Mouse (Mus musculus) liver, postnatal 0 days (tissue): Measurements from ENCODE around the gene Psma4. TPM values are rescaled to one million over a fixed set of nuclear protein-coding genes. Genes with fewer than 3 reads are reported as not detected.

Source experiments
- ATAC-seq: fragments of 200-750 bp; cut with Nextera tagmentation; 2 replicates; pipeline ENCODE4 v1.8.0; 2017; ENCODE audit warnings: mild to moderate bottlenecking, moderate library complexity
- DNase-seq: peaks from one replicate; pipeline ENCODE4 v3.0.0-alpha.2; 2016
- H3K27ac ChIP-seq: fragments of 300-500 bp; sonication (generic); 2 replicates; pipeline ENCODE4 v1.5.1; 2014; ENCODE audit warnings: antibody characterized with exemption, moderate library complexity, mild to moderate bottlenecking, low read depth
- H3K27me3 ChIP-seq: fragments of 300-500 bp; sonication (generic); 2 replicates; pipeline ENCODE4 v1.6.1; 2014; ENCODE audit warnings: low read length, control low read depth, mixed read lengths; ENCODE audit not compliant: insufficient read depth
- H3K36me3 ChIP-seq: fragments of 300-500 bp; sonication (generic); replicated peaks from 2 replicates; pipeline ENCODE4 v1.6.1; 2014; ENCODE audit warnings: mild to moderate bottlenecking, control low read depth, low read length, moderate library complexity, mixed read lengths; ENCODE audit not compliant: insufficient read depth
- H3K4me1 ChIP-seq: fragments of 300-500 bp; sonication (generic); 2 replicates; pipeline ENCODE4 v1.6.1; 2014; ENCODE audit warnings: antibody characterized with exemption, mild to moderate bottlenecking, control low read depth; ENCODE audit not compliant: insufficient read depth
- H3K4me2 ChIP-seq: fragments of 300-500 bp; sonication (generic); 2 replicates; pipeline ENCODE4 v1.6.1; 2014; ENCODE audit warnings: low read depth, mild to moderate bottlenecking, low read length, moderate library complexity, mixed read lengths
- H3K4me3 ChIP-seq: fragments of 300-500 bp; sonication (generic); 2 replicates; pipeline ENCODE4 v1.5.1; 2014; ENCODE audit warnings: low read depth, low read length
- H3K9ac ChIP-seq: fragments of 300-500 bp; sonication (generic); replicated peaks from 2 replicates; pipeline ENCODE4 v1.6.1; 2014; ENCODE audit warnings: mild to moderate bottlenecking, moderate library complexity
- H3K9me3 ChIP-seq: fragments of 300-500 bp; sonication (generic); 2 replicates; pipeline ENCODE4 v1.6.1; 2016; ENCODE audit warnings: mild to moderate bottlenecking, control low read depth, low read length, mixed read lengths
- CTCF ChIP-seq: sonication (generic); IDR thresholded peaks from 2 replicates; pipeline ENCODE4 v1.5.1; 2016; ENCODE audit warnings: antibody characterized with exemption, low read depth
- EP300 ChIP-seq: IDR thresholded peaks from 2 replicates; pipeline ENCODE4 v1.6.1; 2016; ENCODE audit warnings: antibody characterized with exemption, low read depth, mild to moderate bottlenecking
- WGBS: fragments of 180-500 bp; shearing (Covaris S2); extraction: QIAGEN DNeasy Blood & Tissue Kit; methylation state at CpG from one replicate; pipeline ENCODE4 v1.1.7; 2014; ENCODE audit not compliant: insufficient replicate concordance; 5-methylcytosine and 5-hydroxymethylcytosine counted together
- polyA plus RNA-seq: library from polyadenylated mRNA; unstranded; fragments of >200 nt; fragmentation: Nextera tagmentation; extraction: Ambion mirVana; gene quantifications from 2 replicates; pipeline ENCODE4 v1.2.1, GENCODE M21; 2015

Gene Psma4
- polyA plus RNA-seq, 1 experiment from 2014 or later, result 118 TPM

GRCm38 (mm10) chr9:54980674-54981073 lies 30.1 kb downstream of the Psma4 start, which contains the start of gene Chrna5:
TSS of gene Chrna5 (plus strand) at chr9:54980880.
- Histone ChIP-seq H3K4me2 (peak within 1 kb of the TSS; percentile 91), H3K4me3 (peak within 1 kb of the TSS; percentile 56), H3K27ac (no peak within 1 kb of the TSS), H3K4me1 (peaks cover 10% of the 10 kb centered on the region), H3K36me3 (no peaks in the 10 kb centered on the region), H3K27me3 (peaks cover 40% of the 10 kb centered on the region), H3K9ac (no peak within 1 kb of the TSS), H3K9me3 (no peaks in the 10 kb centered on the region)
- 61% methylated on average over 8 of the region's 8 CpGs for WGBS
- no peak for TF ChIP-seq CTCF
- no peak for TF ChIP-seq EP300
- ATAC-seq (no peak), DNase-seq (no peak)

DNA sequence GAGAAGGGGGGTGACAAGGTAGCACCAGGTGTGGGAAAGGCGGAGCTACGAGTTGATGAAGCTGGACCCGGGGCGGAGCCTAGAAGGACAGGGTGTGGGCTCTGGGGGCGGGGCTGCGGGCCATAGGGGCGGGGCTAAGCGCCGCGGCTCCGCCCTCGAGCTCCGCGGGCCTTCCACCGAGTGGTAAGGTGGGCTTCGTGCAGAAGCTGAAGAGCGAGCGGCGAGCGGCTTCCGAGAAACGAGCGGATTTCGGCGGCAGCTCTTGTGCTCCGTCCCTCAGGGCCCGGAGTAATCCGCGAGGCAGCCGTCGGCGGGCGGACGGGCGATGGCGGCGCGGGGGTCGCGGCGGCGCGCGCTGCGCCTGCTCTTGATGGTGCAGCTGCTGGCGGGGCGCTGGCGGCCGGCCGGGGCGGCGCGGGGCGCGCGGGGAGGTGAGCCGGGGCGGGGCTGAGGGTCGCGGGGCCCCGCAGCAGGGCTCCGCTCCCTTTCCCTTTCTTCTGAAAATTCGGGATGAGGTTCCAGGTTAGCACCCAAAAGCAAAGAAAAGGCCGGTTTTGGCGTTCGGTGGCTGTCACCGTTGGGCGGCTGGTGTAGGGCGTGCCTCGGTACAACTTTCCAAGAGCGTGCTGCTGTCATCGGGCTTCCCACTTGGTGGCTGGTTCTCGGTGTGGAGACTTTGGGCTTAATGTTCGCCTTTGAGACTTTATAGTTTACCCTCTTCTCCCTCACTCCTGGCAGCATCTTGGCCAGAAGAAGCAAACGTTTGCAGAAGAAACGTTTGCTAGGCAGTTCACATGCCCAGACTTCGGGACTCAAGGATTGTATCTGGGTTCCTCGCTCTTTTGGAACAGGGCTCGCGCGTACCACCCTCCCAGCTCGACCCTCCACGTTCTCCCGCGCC lies 31.0 kb downstream of the Psma4 start:
- no peak overlapping the region for H3K27ac ChIP-seq
- peaks cover 10% of the 10 kb centered on the region for H3K4me1 ChIP-seq
- H3K9me3 ChIP-seq, result no peaks in the 10 kb centered on the region
- H3K4me2 ChIP-seq, result peak overlapping the region; percentile 91
- H3K27me3 ChIP-seq, result peaks cover 40% of the 10 kb centered on the region
- WGBS, result under 1% methylated on average over 74 of the region's 85 CpGs
- peak overlapping the region; percentile 56 for H3K4me3 ChIP-seq
- no peak overlapping the region for H3K9ac ChIP-seq
- H3K36me3 ChIP-seq, result no peaks in the 10 kb centered on the region
- DNase-seq, result peak; percentile 60
- ATAC-seq, result peak; percentile 67; the same call in 1 of the 2 replicates
- TF ChIP-seq EP300 (no peak), CTCF (no peak)

- ATAC-seq (no peak), DNase-seq (no peak)
- Histone ChIP-seq H3K36me3 (no peaks in the 10 kb centered on the region), H3K4me2 (no peak overlapping the region), H3K27ac (no peak overlapping the region), H3K9me3 (no peaks in the 10 kb centered on the region), H3K9ac (no peak overlapping the region), H3K4me3 (peak overlapping the region; percentile 56; the same call in 1 of the 2 replicates), H3K4me1 (peaks cover 10% of the 10 kb centered on the region), H3K27me3 (peaks cover 40% of the 10 kb centered on the region)
- no peak for TF ChIP-seq CTCF
- TF ChIP-seq EP300, result no peak
- 7% methylated on average over 7 of the region's 7 CpGs for WGBS
Measured at GRCm38 (mm10) chr9:54982401-54982800, 31.8 kb downstream of the Psma4 start.

DNA sequence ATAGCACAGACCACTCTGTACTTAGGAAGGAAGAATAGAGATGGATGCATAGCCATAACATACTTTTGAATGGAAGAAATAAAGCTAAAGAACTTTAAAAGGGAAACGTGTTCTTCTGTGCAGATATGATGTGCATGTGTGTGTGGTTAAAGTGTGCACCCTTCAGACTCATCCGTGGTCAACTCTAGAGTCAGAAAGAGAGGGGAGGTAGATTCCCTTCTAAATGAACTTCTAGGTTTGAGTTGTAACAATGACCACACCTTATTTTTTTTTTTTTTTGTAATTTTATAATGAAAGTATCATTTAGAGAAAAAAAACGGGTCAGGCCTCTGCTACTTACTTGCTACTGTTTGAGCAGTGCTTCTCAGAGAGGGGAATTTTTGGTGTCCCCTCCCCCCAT lies 39.8 kb downstream of the Psma4 start:
- Histone ChIP-seq H3K4me1 (no peaks in the 10 kb centered on the region), H3K9me3 (no peaks in the 10 kb centered on the region), H3K27me3 (no peaks in the 10 kb centered on the region), H3K4me3 (no peak overlapping the region), H3K27ac (no peak overlapping the region), H3K4me2 (no peak overlapping the region), H3K36me3 (no peaks in the 10 kb centered on the region), H3K9ac (no peak overlapping the region)
- 63% methylated on average over 3 of the region's 3 CpGs for WGBS
- TF ChIP-seq EP300 (no peak), CTCF (no peak)
- DNase-seq, result no peak
- no peak for ATAC-seq

DNA sequence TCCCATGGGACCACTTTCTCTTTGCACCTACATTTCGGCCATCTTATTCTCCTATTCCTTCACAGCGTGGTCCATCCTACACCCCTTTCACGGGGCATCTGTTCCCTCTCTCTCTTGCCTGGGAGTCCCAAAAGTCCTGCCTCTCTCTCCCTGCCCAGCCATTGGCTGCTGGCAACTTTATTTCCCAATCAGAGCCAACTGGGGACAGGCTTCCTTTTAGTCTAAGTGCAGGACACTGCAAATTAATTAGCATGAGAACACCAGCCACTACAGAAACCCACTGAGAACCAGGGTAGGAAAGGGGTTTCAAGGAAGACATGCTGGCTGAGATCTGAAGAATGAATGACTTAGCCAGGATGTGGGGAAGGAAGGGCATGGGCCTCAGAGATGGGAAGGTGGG lies 43.8 kb downstream of the Psma4 start:
- H3K4me2 ChIP-seq, result no peak overlapping the region
- 60% methylated on average over 3 of the region's 3 CpGs for WGBS
- H3K27me3 ChIP-seq, result no peaks in the 10 kb centered on the region
- ATAC-seq, result no peak
- H3K4me1 ChIP-seq, result no peaks in the 10 kb centered on the region
- no peak overlapping the region for H3K4me3 ChIP-seq
- no peak for DNase-seq
- no peak overlapping the region for H3K27ac ChIP-seq
- H3K9ac ChIP-seq, result no peak overlapping the region
- no peaks in the 10 kb centered on the region for H3K36me3 ChIP-seq
- no peak for TF ChIP-seq CTCF
- H3K9me3 ChIP-seq, result no peaks in the 10 kb centered on the region

- no peak for TF ChIP-seq CTCF
- TF ChIP-seq EP300, result peak; percentile 87
- 43% methylated on average over 3 of the region's 3 CpGs for WGBS
- Histone ChIP-seq H3K9ac (no peak overlapping the region), H3K9me3 (no peaks in the 10 kb centered on the region), H3K4me2 (no peak overlapping the region), H3K36me3 (no peaks in the 10 kb centered on the region), H3K27ac (no peak overlapping the region), H3K27me3 (no peaks in the 10 kb centered on the region), H3K4me3 (no peak overlapping the region), H3K4me1 (no peaks in the 10 kb centered on the region)
- ATAC-seq (peak; percentile 35), DNase-seq (no peak)
Measured at GRCm38 (mm10) chr9:54995645-54996044, 45.1 kb downstream of the Psma4 start.
